Mouse (Mus musculus): ENCODE measurements at regions not wholly inside any gene's neighbourhood (a gene's known extent, or its start where the extent isn't known, plus 50 kb on each side); places are given as distances from the start of the nearest gene placed in this dataset.

DNA sequence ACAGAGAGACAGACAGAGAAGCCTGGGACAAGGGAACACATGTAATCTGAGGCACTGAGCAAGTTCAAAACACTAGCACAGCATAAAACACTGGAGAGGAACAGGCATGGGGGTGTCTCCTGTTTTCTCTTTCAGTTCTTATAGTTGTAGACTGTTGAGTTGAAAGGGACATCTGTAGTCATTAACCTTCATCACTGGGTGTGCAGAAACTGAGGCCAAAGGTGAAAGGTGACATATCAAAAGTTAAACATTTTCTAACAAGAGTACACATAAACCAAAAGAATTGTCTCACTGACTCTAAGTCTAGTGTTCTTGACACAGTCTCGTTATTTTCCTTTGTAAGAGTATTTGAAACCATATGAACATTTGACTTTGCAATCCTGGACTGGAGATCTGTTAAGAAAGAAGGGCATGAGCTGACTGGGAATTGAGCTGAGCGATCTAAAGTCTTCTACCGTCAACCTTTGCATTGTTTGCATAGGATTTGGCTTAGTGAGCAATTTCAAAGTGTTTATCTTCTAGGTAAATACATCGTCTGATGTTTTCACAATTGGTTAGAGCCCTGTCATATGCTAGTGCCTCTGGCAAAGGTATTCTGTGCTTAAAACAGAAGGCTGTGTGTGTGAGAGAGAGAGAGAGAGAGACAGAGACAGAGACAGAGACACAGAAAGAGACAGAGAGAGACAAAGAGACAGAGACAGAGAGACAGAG is 284.4 kb upstream of the Tnp1 start:
- Histone ChIP-seq H3K36me3 (no peaks in the 10 kb centered on the region), H3K4me2 (no peak overlapping the region), H3K9ac (no peak overlapping the region), H3K4me3 (no peak overlapping the region), H3K9me3 (replicated peaks) (no peaks in the 10 kb centered on the region), H3K27ac (no peak overlapping the region), H3K4me1 (replicated peaks) (no peaks in the 10 kb centered on the region), H3K27me3 (no peaks in the 10 kb centered on the region)
- ATAC-seq (replicated peaks; ENCODE audit: insufficient number of reproducible peaks, insufficient read depth, low FRiP score, low read depth), result no peak
- 64% methylated on average over 4 of the region's 4 CpGs for WGBS

DNA sequence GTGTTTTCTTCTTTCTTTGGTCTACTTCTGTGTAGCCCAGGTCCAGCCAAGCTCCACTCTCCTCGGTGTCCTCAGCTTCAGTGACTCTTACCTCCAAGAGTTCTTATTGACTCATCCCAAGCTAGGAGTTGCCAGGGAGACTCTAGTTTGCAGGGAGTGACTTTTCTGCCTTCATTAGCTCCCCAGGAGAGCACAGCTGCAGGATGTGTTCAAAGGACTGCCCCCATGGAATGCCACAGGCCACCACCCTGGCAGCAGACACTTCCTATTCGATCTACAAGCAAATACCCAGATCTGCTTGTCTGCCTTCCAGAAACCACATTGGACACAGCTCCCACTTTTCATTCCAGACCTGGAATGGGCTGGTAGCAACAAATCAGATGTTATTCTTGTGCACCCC is 269.6 kb upstream of the Tnp1 start:
- H3K4me2 ChIP-seq, result no peak overlapping the region
- no peak overlapping the region for H3K27ac ChIP-seq
- H3K27me3 ChIP-seq, result no peaks in the 10 kb centered on the region
- no peak for ATAC-seq (replicated peaks; ENCODE audit: insufficient number of reproducible peaks, insufficient read depth, low FRiP score, low read depth)
- no peaks in the 10 kb centered on the region for H3K36me3 ChIP-seq
- H3K4me1 ChIP-seq (replicated peaks), result no peaks in the 10 kb centered on the region
- H3K4me3 ChIP-seq, result no peak overlapping the region
- no peak overlapping the region for H3K9ac ChIP-seq
- WGBS, result 84% methylated on average over 2 of the region's 2 CpGs
- no peaks in the 10 kb centered on the region for H3K9me3 ChIP-seq (replicated peaks)

DNA sequence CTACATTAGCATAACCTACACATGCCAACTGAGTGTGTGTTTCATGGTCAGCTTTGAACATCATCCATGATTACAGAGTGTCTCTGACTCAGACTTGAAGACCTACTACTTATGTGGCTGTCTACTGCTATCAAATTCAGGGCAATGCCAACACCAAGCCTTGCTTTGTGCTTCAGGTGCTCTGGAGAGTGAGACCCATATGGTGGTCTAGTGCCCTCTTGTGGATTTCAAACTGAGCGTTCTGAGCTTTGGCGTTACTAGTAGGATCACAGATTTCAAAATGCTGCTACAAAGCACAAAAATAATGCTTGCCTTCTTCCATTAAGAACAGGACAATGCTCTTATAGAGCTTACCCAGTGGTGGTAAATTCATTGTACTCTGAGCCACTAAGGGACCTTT is 258.8 kb upstream of the Tnp1 start:
- Histone ChIP-seq H3K4me3 (no peak overlapping the region), H3K4me2 (no peak overlapping the region), H3K9ac (no peak overlapping the region), H3K4me1 (replicated peaks) (no peaks in the 10 kb centered on the region; the same call in 1 of the 2 replicates), H3K27me3 (no peaks in the 10 kb centered on the region), H3K27ac (no peak overlapping the region), H3K9me3 (replicated peaks) (no peaks in the 10 kb centered on the region), H3K36me3 (no peaks in the 10 kb centered on the region)
- WGBS, result 26% methylated on average over 2 of the region's 2 CpGs
- ATAC-seq (replicated peaks; ENCODE audit: insufficient number of reproducible peaks, insufficient read depth, low FRiP score, low read depth), result no peak

DNA sequence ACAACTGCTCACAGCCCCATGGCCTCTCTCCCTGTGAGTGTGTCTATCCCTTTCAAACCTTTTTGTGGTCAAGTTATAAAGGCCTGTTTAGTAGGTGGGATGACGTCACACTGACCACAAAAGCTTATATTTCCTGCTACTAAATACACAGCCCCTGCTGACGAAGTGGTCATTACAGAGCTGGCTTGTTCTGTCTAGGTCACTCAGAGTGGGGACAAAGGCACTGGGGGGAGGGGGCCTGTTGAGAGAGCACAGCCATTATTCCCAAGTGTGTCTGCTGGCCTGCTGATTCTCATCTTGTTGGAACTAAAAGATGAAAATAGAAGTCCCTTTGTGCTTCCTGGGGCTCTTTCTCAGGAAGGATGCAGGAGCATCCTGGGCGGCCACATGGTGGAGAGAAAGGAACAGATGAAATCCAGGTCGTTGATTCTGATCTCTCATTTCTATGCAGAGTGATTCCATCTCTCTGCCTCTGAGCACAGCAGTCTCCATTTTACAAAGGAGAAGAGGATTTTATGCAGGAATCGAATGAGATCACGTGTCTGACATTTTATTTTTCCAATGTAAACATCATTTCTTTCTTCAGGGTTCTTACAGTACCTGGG is 255.2 kb upstream of the Tnp1 start:
- Histone ChIP-seq H3K9ac (no peak overlapping the region), H3K27me3 (no peaks in the 10 kb centered on the region), H3K4me2 (no peak overlapping the region), H3K4me3 (no peak overlapping the region), H3K36me3 (no peaks in the 10 kb centered on the region), H3K4me1 (replicated peaks) (peaks cover 6% of the 10 kb centered on the region), H3K27ac (no peak overlapping the region), H3K9me3 (replicated peaks) (no peaks in the 10 kb centered on the region)
- no peak for ATAC-seq (replicated peaks; ENCODE audit: insufficient number of reproducible peaks, insufficient read depth, low FRiP score, low read depth)
- WGBS, result 68% methylated on average over 6 of the region's 6 CpGs

DNA sequence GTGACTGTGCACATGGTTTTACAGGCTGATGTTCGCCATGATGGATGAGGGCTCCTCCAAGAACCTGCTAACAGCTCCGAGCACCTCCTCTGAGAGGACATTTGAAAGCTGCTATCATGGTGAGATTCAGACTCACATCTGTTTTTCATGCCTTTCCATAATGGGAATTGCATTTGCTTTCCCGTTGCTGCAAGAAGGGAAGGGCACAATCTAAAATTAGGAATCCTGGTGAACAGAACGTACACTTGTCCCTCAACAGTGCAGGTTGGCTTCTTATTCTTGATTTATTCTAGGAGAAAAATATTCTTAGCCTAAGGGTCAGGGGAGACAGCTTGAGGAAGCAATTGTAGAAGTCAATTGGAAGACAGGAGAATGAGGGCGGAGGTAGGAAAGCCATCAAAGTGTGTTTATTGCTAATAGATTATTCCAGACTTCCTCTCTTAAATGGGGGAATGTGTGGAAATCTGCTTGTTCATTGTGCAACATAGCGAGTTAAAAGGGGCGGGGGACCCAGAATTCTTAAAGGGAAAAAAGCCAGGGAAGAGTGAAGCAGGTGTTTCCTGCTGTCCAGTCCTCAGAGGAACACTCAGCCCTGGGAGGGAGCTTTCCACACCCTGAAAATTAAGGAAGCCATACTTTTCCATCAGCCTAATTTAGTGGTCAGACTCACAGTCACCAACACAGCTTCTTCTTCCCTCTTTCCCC is 253.5 kb upstream of the Tnp1 start:
- Histone ChIP-seq H3K4me2 (no peak overlapping the region), H3K4me1 (replicated peaks) (peaks cover 9% of the 10 kb centered on the region), H3K4me3 (no peak overlapping the region), H3K9ac (no peak overlapping the region), H3K27ac (no peak overlapping the region), H3K9me3 (replicated peaks) (no peaks in the 10 kb centered on the region), H3K27me3 (no peaks in the 10 kb centered on the region), H3K36me3 (no peaks in the 10 kb centered on the region)
- WGBS, result 57% methylated on average over 7 of the region's 7 CpGs
- ATAC-seq (replicated peaks; ENCODE audit: insufficient number of reproducible peaks, insufficient read depth, low FRiP score, low read depth), result no peak

DNA sequence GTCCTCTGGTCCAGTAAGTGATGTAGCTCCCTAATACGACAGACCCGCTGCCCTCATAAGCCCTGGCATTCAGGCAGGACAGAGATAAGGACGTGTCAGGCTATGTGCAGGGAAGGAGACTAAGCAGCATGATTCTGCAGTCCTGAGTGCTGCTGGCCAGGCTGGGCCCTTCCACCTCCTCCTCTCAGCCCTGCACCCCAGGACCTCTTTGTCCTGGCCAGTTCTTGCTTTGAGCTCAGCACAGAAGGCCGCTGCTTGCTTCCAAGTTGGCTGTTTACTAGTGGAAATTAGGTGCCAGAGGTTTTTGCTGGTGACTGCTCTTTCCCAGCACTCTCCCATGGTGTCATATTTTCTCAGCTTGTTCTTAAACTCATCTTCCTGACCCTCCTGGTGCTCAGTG is 249.3 kb upstream of the Tnp1 start:
- Histone ChIP-seq H3K9me3 (replicated peaks) (no peaks in the 10 kb centered on the region), H3K27me3 (no peaks in the 10 kb centered on the region), H3K36me3 (no peaks in the 10 kb centered on the region), H3K4me3 (no peak overlapping the region), H3K4me1 (replicated peaks) (peaks cover 9% of the 10 kb centered on the region), H3K27ac (no peak overlapping the region), H3K9ac (no peak overlapping the region), H3K4me2 (no peak overlapping the region)
- WGBS, result 40% methylated on average over 4 of the region's 4 CpGs
- no peak for ATAC-seq (replicated peaks; ENCODE audit: insufficient number of reproducible peaks, insufficient read depth, low FRiP score, low read depth)

DNA sequence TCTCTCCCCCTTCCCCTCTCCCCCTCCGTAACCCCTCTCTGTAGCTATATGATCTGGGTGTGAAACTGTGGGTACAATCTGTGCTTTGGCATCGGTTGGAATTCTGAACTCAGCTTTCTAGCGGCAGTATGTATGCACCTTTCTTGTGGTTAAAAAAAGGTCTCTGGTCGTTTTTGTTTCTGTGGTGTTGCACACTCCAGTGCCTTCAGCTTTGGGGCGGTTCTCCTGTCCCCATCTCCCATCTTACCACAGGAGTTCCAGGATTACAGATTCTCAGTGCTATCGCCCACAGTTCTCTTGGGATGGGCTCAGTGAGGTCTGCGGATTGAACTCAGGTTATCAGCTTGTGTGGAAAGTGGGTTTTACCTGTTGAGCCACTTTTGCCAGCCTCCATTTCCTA is 248.5 kb upstream of the Tnp1 start:
- Histone ChIP-seq H3K9me3 (replicated peaks) (no peaks in the 10 kb centered on the region), H3K4me3 (no peak overlapping the region), H3K4me1 (replicated peaks) (peaks cover 13% of the 10 kb centered on the region), H3K4me2 (no peak overlapping the region), H3K27me3 (no peaks in the 10 kb centered on the region), H3K27ac (no peak overlapping the region), H3K9ac (no peak overlapping the region), H3K36me3 (no peaks in the 10 kb centered on the region)
- ATAC-seq (replicated peaks; ENCODE audit: insufficient number of reproducible peaks, insufficient read depth, low FRiP score, low read depth), result no peak
- 73% methylated on average over 7 of the region's 7 CpGs for WGBS

DNA sequence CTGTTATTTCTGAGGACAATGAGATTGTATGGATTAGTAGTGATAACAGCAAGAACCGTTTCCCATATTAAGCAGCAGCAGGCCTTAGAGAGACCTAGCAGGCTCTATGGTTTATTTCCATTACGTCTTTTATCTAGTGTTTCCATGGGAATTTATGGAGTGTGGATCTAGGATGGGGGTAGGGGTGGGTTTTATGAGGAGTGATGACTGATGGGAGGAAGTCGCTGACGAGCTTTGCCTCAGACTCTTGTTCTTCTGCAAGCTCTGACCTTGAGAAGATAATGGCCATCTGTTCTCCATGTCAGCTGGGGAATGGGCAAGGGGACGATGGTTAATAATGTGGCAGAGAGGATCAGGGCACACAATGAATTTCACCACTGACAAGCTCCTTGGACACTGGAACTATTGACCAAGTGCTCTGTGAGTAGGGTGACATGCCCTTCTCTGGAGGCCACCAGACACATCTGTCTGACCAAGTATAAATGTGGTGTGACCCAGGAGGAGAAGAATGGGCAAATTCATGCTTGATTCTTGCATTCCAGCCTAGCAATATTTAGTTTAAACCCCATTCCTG is 243.9 kb upstream of the Tnp1 start:
- Histone ChIP-seq H3K4me2 (no peak overlapping the region), H3K9ac (no peak overlapping the region), H3K4me3 (no peak overlapping the region), H3K36me3 (no peaks in the 10 kb centered on the region), H3K27ac (no peak overlapping the region), H3K4me1 (replicated peaks) (peaks cover 17% of the 10 kb centered on the region), H3K9me3 (replicated peaks) (no peaks in the 10 kb centered on the region), H3K27me3 (no peaks in the 10 kb centered on the region)
- WGBS, result 18% methylated on average over 5 of the region's 5 CpGs
- ATAC-seq (replicated peaks; ENCODE audit: insufficient number of reproducible peaks, insufficient read depth, low FRiP score, low read depth), result no peak

DNA sequence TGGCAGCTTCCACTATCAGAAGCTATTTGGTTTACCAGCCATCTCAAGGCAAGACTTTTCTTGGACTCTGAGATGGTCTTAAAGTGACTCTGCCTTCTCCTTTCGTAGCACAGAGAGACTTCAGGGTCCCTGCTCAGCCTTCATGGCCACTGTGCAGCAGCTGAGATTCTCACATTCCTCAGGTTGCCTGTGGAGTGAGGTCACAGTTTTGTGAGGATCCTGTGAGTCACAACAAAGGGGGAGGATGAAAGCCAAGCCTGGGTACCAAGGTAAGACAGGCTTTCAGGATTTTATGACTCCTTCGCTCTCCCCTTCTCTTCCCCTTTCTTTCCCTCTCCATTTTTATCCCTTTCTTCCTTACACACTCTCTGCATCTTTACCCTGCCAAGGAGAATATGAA is 241.6 kb upstream of the Tnp1 start:
- H3K9ac ChIP-seq, result no peak overlapping the region
- ATAC-seq (replicated peaks; ENCODE audit: insufficient number of reproducible peaks, insufficient read depth, low FRiP score, low read depth), result no peak
- no peak overlapping the region for H3K4me2 ChIP-seq
- H3K9me3 ChIP-seq (replicated peaks), result no peaks in the 10 kb centered on the region
- H3K27ac ChIP-seq, result no peak overlapping the region
- H3K27me3 ChIP-seq, result no peaks in the 10 kb centered on the region
- peaks cover 17% of the 10 kb centered on the region for H3K4me1 ChIP-seq (replicated peaks)
- WGBS, result 81% methylated on average over 2 of the region's 2 CpGs
- H3K4me3 ChIP-seq, result no peak overlapping the region
- no peaks in the 10 kb centered on the region for H3K36me3 ChIP-seq

DNA sequence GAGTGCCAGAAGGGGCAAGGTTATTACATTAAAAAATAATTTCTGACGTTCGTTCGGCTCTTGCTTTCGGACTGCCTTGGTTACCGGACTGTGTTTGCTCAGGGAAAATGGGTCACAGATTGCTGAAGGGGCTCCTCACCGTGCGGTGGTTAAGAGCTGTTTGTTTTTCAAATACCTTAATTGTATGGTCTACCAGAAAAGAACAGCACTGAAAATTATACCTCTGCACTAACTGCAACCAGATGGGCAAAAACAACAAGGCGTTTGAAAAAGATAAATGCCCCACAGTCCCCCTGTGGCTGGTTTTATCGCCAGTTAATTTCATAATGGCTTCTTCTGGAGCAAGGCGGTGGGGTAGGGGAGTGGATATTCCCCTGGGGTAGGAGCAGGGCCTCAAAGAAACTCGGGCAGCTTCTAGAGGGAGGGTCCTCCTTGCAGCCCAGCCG is 236.2 kb upstream of the Tnp1 start:
- no peak for ATAC-seq (replicated peaks; ENCODE audit: insufficient number of reproducible peaks, insufficient read depth, low FRiP score, low read depth)
- no peaks in the 10 kb centered on the region for H3K9me3 ChIP-seq (replicated peaks)
- H3K27ac ChIP-seq, result no peak overlapping the region
- no peak overlapping the region for H3K4me2 ChIP-seq
- peaks cover 10% of the 10 kb centered on the region; the same call in 1 of the 2 replicates for H3K4me1 ChIP-seq (replicated peaks)
- no peak overlapping the region for H3K9ac ChIP-seq
- WGBS, result 71% methylated on average over 12 of the region's 12 CpGs
- H3K36me3 ChIP-seq, result no peaks in the 10 kb centered on the region
- H3K4me3 ChIP-seq, result no peak overlapping the region
- H3K27me3 ChIP-seq, result no peaks in the 10 kb centered on the region

DNA sequence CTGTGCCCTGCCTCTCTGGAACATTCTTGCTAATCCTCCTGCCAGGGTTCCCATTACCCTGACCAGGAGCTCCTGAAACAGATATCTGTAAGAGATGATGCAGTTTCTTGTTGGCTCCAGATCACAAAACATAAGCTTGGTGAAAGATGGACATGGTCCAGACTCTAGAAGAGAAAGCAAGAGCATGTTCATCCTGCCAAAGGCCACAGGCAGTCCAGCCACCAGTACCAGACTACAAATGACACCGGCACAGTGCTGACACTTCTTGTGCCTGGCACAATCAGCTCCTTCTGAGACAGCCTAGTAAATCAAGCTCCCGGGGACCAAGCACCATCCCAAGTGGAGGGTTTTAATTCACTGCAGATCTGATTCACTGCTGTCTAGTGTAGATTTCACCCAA is 228.3 kb upstream of the Tnp1 start:
- Histone ChIP-seq H3K27me3 (no peaks in the 10 kb centered on the region), H3K4me3 (no peak overlapping the region), H3K4me1 (replicated peaks) (peaks cover 8% of the 10 kb centered on the region), H3K27ac (0 out of 2 replicates have a peak overlapping the region, but pooled peaks have one; percentile 33), H3K36me3 (no peaks in the 10 kb centered on the region), H3K9ac (no peak overlapping the region), H3K4me2 (no peak overlapping the region), H3K9me3 (replicated peaks) (no peaks in the 10 kb centered on the region)
- WGBS, result 41% methylated on average over 2 of the region's 2 CpGs
- peak; percentile 47; the same call in 1 of the 2 replicates for ATAC-seq (replicated peaks; ENCODE audit: insufficient number of reproducible peaks, insufficient read depth, low FRiP score, low read depth)

Data from heart, embryonic 15.5 days (tissue).